Mouse (Mus musculus) MEL-GATA-1-ER (cell line): ENCODE results near the gene Irs2.

Experiments used
- DNase-seq: peaks from one replicate; pipeline ENCODE4 v3.0.0-alpha.2; 2012; ENCODE audit warnings: low read depth; ENCODE audit errors: extremely low read depth

Irs2 gene

GRCm38 (mm10) chr8:10989946-10990345 is 18.3 kb downstream of the Irs2 start:
- no peak for DNase-seq

GRCm38 (mm10) chr8:10986638-10987037 is 21.6 kb downstream of the Irs2 start:
- DNase-seq: no peak

- no peak for DNase-seq
Measured at GRCm38 (mm10) chr8:10985064-10985463, 23.2 kb downstream of the Irs2 start.

GRCm38 (mm10) chr8:10980876-10981275 is 27.4 kb downstream of the Irs2 start:
- DNase-seq: no peak

GRCm38 (mm10) chr8:10979916-10980315 is 28.3 kb downstream of the Irs2 start:
- no peak for DNase-seq

GRCm38 (mm10) chr8:10979196-10979794 is 29.0 kb downstream of the Irs2 start:
- DNase-seq: no peak

GRCm38 (mm10) chr8:10978377-10978776 is 29.9 kb downstream of the Irs2 start:
- DNase-seq: no peak

GRCm38 (mm10) chr8:10977742-10978376 is 30.4 kb downstream of the Irs2 start:
- no peak for DNase-seq

GRCm38 (mm10) chr8:10974659-10975058 is 33.6 kb downstream of the Irs2 start:
- no peak for DNase-seq

GRCm38 (mm10) chr8:10974126-10974525 is 34.1 kb downstream of the Irs2 start:
- DNase-seq: no peak

- DNase-seq: no peak
Measured at GRCm38 (mm10) chr8:10972851-10973452, 35.3 kb downstream of the Irs2 start.

- no peak for DNase-seq
Measured at GRCm38 (mm10) chr8:10971984-10972383, 36.3 kb downstream of the Irs2 start.

- no peak for DNase-seq
Measured at GRCm38 (mm10) chr8:10971509-10971908, 36.7 kb downstream of the Irs2 start.

GRCm38 (mm10) chr8:10970496-10971456 is 37.5 kb downstream of the Irs2 start:
- DNase-seq: no peak

- no peak for DNase-seq
Measured at GRCm38 (mm10) chr8:10968687-10969086, 39.6 kb downstream of the Irs2 start.

- DNase-seq: no peak
Measured at GRCm38 (mm10) chr8:10965401-10966117, 42.7 kb downstream of the Irs2 start.

GRCm38 (mm10) chr8:10964511-10965099 is 43.7 kb downstream of the Irs2 start:
- no peak for DNase-seq

GRCm38 (mm10) chr8:10961989-10962388 is 46.3 kb downstream of the Irs2 start:
- no peak for DNase-seq

- no peak for DNase-seq
Measured at GRCm38 (mm10) chr8:10960277-10960819, 47.9 kb downstream of the Irs2 start.

- no peak for DNase-seq
Measured at GRCm38 (mm10) chr8:10957292-10957955, 50.8 kb downstream of the Irs2 start.
